Mouse (Mus musculus) lung, adult 2 months (tissue): ENCODE results near the gene Olfr1014.

Experiments used
- CTCF ChIP-seq: fragments of 200-500 bp; IDR thresholded peaks from 2 replicates; pipeline ENCODE4 v1.5.1; 2011; ENCODE audit warnings: mild to moderate bottlenecking, low read length, control low read depth; ENCODE audit not compliant: insufficient read depth
- POLR2A ChIP-seq: fragments of 200-500 bp; IDR thresholded peaks from 2 replicates; pipeline ENCODE4 v1.6.1; 2011; ENCODE audit warnings: low read depth, mild to moderate bottlenecking, control low read depth, low read length, borderline replicate concordance; ENCODE audit errors: extremely low read depth

DNA sequence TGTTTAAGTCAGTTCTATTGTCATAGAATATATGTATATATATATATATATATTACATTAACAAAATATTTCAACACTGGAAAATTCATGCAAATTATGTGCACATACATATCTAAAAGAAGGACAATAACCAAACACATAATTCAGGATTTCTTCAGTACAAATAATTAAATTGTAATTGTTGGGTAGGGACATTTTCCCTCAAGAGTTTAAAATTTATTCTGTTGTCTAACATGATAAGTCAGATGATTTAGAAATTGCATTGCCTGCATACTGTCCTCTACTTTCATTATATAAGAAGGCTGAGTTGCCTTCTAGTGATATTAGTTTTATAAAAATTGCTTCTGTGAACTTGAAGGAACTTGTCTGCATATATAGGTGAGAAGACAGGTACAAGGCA lies 45.7 kb downstream of the Olfr1014 start, which contains the start of gene Olfr1018:
- TF ChIP-seq POLR2A, result no peak
- no peak for TF ChIP-seq CTCF
